Mouse (Mus musculus) liver, embryonic 14.5 days (tissue): ENCODE results near the gene Ckap2l. TPM values are rescaled to one million over a fixed set of nuclear protein-coding genes. Genes with fewer than 3 reads are reported as not detected.

ENCODE experiments used
- ATAC-seq: fragments of 200-750 bp; cut with Nextera tagmentation; 2 replicates; pipeline ENCODE4 v1.8.0; 2017; ENCODE audit warnings: moderate number of reproducible peaks, mild to moderate bottlenecking, moderate library complexity; ENCODE audit not compliant: insufficient read depth
- DNase-seq, 3 experiments: peaks; one replicate each; pipeline ENCODE4 v3.0.0-alpha.2; 2012 to 2013; ENCODE audit warnings: low read depth in 3 of 3, low spot score in 3 of 3
- H3K27ac ChIP-seq: fragments of 300-500 bp; sonication (generic); 2 replicates; pipeline ENCODE4 v1.5.1; 2014; ENCODE audit warnings: moderate library complexity, mild to moderate bottlenecking, control low read depth, inconsistent platforms
- H3K27me3 ChIP-seq: fragments of 300-500 bp; sonication (generic); 2 replicates; pipeline ENCODE4 v1.6.1; 2014; ENCODE audit warnings: mild to moderate bottlenecking, low read length, moderate library complexity; ENCODE audit not compliant: control insufficient read depth, insufficient read depth
- H3K36me3 ChIP-seq: fragments of 300-500 bp; sonication (generic); replicated peaks from 2 replicates; pipeline ENCODE4 v1.6.1; 2014; ENCODE audit warnings: low read depth; ENCODE audit not compliant: control insufficient read depth, insufficient read depth
- H3K4me1 ChIP-seq, 2 experiments: fragments of 200-500 bp in 1 of 2; fragments of 300-500 bp in 1 of 2; sonication (generic) in 1 of 2; replicated peaks; 2 replicates each; pipeline ENCODE4 v1.6.1; 2012 to 2014; ENCODE audit warnings: antibody characterized with exemption in 1 of 2, inconsistent platforms in 1 of 2, low read length in 1 of 2; ENCODE audit not compliant: control insufficient read depth in 2 of 2, insufficient read depth in 2 of 2
- H3K4me2 ChIP-seq: fragments of 300-500 bp; sonication (generic); 2 replicates; pipeline ENCODE4 v1.6.1; 2014; ENCODE audit warnings: low read depth, mild to moderate bottlenecking, control low read depth, moderate library complexity
- H3K4me3 ChIP-seq, 2 experiments: fragments of 200-500 bp in 1 of 2; fragments of 300-500 bp in 1 of 2; sonication (generic) in 1 of 2; 2 replicates each; pipeline ENCODE4 v1.5.1; 2012 to 2014; ENCODE audit warnings: low read depth in 2 of 2, low read length in 2 of 2, mild to moderate bottlenecking in 2 of 2, control low read depth in 1 of 2, inconsistent platforms in 1 of 2, moderate library complexity in 1 of 2; ENCODE audit not compliant: insufficient read depth in 1 of 2
- H3K9ac ChIP-seq: fragments of 300-500 bp; sonication (generic); replicated peaks from 2 replicates; pipeline ENCODE4 v1.6.1; 2014; ENCODE audit warnings: mild to moderate bottlenecking, control low read depth, moderate library complexity
- H3K9me3 ChIP-seq: fragments of 300-500 bp; sonication (generic); 2 replicates; pipeline ENCODE4 v1.6.1; 2016; ENCODE audit warnings: low read length, mixed read lengths; ENCODE audit not compliant: control insufficient read depth
- CTCF ChIP-seq: IDR thresholded peaks from 2 replicates; pipeline ENCODE4 v1.5.1; 2016; ENCODE audit warnings: antibody characterized with exemption, low read depth, control low read depth
- EP300 ChIP-seq: IDR thresholded peaks from 2 replicates; pipeline ENCODE4 v1.6.1; 2016; ENCODE audit warnings: antibody characterized with exemption, low read depth
- WGBS: fragments of 180-500 bp; shearing (Covaris S2); extraction: QIAGEN DNeasy Blood & Tissue Kit; methylation state at CpG from one replicate; pipeline ENCODE4 v1.1.7; 2014; ENCODE audit not compliant: insufficient replicate concordance; 5-methylcytosine and 5-hydroxymethylcytosine counted together
- polyA plus RNA-seq, 2 experiments: library from polyadenylated mRNA; depleted of rRNA in 1 of 2; stranded (reverse) in 1 of 2; unstranded in 1 of 2; fragments of >200 nt; fragmentation: Nextera tagmentation in 1 of 2; extraction: Ambion mirVana in 1 of 2; gene quantifications; 2 replicates each; pipeline versions ENCODE4 v1.2.1 to v1.2.3; 2012 to 2014

Ckap2l gene
- polyA plus RNA-seq, 2 experiments, result 11.0 to 39.3 TPM

DNA sequence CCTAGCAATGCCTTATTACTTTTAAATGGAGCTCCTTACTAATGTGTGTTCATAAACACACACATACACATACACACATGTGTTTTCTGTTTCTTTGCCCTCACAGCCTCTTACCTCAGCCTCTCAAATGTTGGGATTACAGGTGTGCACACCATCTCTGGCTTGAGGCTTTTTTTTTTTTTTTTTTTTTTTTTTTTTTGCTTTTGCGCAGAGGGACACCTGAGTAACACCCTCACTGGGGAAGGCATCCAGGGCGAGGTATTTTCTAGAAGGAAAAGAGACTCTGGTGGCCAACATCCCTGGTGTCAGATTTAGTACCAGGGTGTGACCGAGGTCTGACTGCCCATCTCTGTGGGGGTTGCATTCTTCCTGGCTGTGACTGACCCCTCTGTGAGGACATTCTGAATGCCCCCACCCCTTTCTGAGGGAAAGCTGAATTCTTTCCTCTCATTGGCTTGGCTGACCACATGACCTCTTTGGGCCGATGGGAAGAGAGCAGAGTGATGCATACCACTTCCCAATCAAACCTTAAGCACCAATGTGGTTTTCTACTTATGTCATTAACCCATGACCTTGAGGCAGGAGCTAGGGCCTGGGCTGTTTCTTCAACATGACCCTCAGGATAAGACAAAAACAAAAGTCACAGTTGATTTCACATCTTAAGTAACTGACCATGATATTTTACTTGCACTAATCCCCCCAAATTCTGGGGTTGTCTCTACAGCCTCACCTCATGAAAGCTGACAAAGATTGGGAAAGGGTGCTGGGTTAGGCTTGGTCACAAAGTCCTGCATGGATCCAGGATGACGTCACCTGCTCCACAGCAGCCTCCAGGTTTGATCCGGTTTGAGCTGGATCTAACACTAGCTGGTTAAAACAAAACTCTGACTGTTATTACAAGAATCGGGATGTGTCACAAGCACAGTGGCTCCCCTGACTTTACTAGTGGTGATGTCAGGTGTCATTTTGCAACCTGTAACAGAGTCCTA lies 54.9 kb downstream of the Ckap2l start:
- no peak overlapping the region for H3K4me3 ChIP-seq
- ATAC-seq (no peak), DNase-seq (no peak)
- H3K27ac ChIP-seq, result peak overlapping the region; percentile 87
- H3K9me3 ChIP-seq, result no peaks in the 10 kb centered on the region
- H3K9ac ChIP-seq, result peak overlapping the region; percentile 66
- no peaks in the 10 kb centered on the region for H3K36me3 ChIP-seq
- no peak overlapping the region; the same call in 1 of the 2 replicates for H3K4me2 ChIP-seq
- 67% methylated on average over 7 of the region's 7 CpGs for WGBS
- TF ChIP-seq CTCF, result no peak
- TF ChIP-seq EP300, result no peak
- peaks cover 50 to 55% of the 10 kb centered on the region in 2 experiments for H3K4me1 ChIP-seq
- H3K27me3 ChIP-seq, result no peaks in the 10 kb centered on the region

DNA sequence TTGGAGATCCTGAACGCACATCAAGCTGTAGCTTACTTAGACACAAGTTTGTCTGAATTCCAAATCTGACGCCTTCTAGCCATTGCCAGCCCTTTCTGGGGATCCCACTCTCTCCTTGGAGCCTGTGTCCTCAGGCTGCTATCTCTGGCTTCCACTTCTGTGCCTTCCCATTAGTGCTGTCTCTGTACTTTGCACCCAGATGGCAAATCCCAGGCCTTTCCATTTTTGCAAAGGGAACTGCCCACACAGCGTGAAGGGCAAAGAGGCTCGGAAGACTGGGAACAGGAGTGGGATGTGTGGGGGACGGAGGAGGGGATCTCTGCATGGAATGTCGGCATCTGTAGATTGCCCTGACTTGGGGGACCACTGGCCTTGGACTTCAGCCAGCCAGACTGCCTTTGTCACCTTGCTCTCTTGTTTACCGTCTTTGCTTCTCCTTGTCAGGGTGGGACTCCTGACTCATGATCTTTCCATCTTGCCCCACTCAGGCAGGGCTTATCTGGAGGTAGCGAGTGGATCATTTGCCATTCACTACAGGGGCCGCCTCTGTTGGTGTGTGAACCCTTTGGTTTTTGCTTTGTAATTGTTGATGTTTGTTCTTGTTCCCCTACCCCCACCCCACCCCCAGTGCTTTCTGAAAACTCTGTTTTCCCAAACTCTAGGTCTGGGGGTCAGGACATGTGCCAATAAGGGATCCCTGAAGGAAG lies 56.1 kb downstream of the Ckap2l start:
- ATAC-seq (peak; percentile 87), DNase-seq (peak; percentile 60 to 66 (median 62))
- peaks cover 50 to 62% of the 10 kb centered on the region in 2 experiments for H3K4me1 ChIP-seq
- H3K36me3 ChIP-seq, result no peaks in the 10 kb centered on the region
- peak; percentile 26; the same call in 1 of the 2 replicates for TF ChIP-seq EP300
- no peak for TF ChIP-seq CTCF
- H3K4me2 ChIP-seq, result peak overlapping the region; percentile 43
- WGBS, result 57% methylated on average over 9 of the region's 9 CpGs
- H3K9ac ChIP-seq, result peak overlapping the region; percentile 66
- H3K27ac ChIP-seq, result peak overlapping the region; percentile 87
- H3K27me3 ChIP-seq, result no peaks in the 10 kb centered on the region
- no peaks in the 10 kb centered on the region for H3K9me3 ChIP-seq
- no peak overlapping the region for H3K4me3 ChIP-seq

DNA sequence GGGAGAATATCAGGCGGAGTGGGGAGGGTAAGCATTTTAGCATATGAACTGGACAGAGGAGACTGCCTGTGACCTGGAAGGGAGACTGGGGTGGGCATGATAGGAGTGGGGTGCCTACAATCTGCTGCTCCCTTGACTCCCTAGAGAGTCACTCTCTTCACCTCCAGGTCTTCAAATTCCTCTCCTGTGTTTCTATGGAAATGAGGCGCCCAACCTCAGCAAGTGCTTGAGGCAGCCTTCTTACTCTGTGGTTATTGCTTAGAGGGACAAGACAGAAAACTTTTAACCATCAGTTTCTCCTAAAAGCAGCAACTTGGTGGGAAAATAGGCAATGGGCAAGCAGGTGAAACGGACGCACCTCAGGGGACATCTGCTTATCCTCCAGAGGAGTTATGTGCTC lies 60.5 kb downstream of the Ckap2l start:
- Histone ChIP-seq H3K4me3 (no peak overlapping the region), H3K27me3 (no peaks in the 10 kb centered on the region), H3K4me2 (no peak overlapping the region), H3K9me3 (no peaks in the 10 kb centered on the region), H3K9ac (no peak overlapping the region), H3K27ac (no peak overlapping the region), H3K4me1 (peaks cover 58 to 73% of the 10 kb centered on the region in 2 experiments), H3K36me3 (no peaks in the 10 kb centered on the region)
- WGBS, result 79% methylated on average over 4 of the region's 4 CpGs
- ATAC-seq (no peak), DNase-seq (no peak)
- TF ChIP-seq EP300 (no peak), CTCF (no peak)

DNA sequence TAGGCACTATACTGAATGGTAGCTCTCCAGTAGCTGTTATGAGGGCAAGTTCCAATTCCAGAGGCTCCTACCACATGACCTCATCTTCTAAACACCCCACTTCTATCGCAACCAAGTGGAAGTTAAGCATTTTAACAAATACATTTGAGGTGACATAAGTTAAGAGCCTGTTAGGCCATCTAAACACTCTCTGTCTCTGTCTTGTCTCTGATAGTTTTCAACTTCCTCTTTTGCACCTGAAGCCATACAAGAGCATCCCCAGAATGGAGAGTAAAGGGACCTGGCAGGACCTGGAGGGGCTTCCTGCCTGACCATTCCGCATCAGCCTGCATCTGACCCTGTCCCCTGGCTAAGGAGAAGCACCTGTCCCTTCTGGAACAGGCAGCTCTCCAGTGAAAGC lies 62.3 kb downstream of the Ckap2l start:
- H3K4me1 ChIP-seq, result peaks cover 54 to 69% of the 10 kb centered on the region in 2 experiments
- H3K4me3 ChIP-seq, result no peak overlapping the region
- H3K4me2 ChIP-seq, result peak overlapping the region; percentile 68
- no peaks in the 10 kb centered on the region for H3K27me3 ChIP-seq
- H3K9me3 ChIP-seq, result no peaks in the 10 kb centered on the region
- DNase-seq, result no peak
- TF ChIP-seq CTCF, result no peak
- TF ChIP-seq EP300, result no peak
- no peak for ATAC-seq
- 54% methylated on average over 2 of the region's 2 CpGs for WGBS
- no peaks in the 10 kb centered on the region for H3K36me3 ChIP-seq
- H3K27ac ChIP-seq, result peak overlapping the region; percentile 88
- peak overlapping the region; percentile 67 for H3K9ac ChIP-seq
